Mouse (Mus musculus): ENCODE results near the gene Tgfb1.

The Tgfb1 gene

DNA sequence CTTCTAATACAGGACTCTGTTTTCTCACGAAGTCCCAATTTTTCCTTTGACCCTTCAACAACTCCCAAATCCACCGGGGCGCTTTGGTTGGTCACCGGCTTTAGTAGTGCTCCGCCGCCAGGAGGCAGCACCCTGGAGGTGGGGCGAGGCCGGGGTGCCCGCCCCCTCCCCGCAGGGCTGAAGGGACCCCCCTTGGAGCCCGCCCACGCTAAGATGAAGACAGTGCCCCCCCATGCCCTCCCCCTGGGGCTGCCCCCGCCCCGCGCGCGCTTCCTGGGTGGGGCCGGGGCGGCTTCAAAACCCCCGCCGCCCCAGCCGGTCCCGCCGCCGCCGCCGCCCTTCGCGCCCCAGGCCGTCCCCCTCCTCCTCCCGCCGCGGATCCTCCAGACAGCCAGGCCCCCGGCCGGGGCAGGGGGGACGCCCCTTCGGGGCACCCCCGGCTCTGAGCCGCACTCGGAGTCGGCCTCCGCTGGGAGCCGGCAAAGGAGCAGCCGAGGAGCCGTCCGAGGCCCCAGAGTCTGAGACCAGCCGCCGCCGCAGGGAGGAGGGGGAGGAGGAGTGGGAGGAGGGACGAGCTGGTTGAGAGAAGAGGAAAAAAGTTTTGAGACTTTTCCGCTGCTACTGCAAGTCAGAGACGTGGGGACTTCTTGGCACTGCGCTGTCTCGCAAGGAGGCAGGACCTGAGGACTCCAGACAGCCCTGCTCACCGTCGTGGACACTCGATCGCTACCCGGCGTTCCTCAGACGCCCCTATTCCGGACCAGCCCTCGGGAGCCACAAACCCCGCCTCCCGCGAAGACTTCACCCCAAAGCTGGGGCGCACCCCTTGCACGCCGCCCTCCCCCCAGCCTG is at the start of gene Tgfb1:
Gene Tgfb1, plus strand, starts transcription at position 323 of the 852 bp plus-strand sequence.
- DNase-seq = peak in 1 of 2 experiments; percentile 55

DNA sequence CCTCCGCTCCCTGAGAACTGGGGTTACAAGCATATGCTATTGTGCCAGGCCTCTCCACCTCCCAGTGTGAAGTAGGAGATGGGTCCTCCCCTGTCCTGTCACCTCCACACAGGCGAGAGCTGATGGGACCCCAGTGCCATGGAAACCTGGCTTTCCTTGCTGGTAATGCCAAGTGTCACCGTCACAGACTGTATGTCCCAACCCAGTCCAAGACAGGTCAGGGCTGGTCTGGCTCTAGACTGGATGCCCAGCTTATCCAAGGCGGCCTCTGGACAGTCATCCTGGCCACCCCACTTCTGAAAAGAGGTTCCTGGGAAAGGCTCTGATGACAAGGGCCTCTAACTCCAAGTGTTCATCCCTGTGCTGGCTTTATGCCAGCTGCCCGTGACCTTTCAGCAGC is 49.7 kb upstream of the Tgfb1 start:
- no peak for DNase-seq

DNA sequence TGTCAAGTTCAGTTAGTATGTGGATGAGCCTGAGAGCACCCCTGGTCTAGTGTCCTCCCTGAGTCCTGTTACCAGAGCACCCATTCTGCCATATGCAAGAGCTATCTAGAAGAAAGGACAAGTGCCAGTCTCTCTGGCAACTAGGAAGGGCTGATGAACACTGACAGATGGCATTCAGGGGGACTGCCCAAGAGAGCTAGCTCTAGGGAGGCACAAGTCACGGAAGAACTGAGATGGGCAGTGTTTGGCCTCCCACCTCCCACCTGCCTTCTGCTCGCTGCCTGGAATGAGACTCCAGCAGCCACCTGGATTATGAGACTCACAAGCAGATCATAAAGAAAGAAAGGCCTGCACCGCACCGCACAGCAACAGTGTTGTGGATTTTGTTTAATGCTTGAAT is 47.0 kb upstream of the Tgfb1 start:
- DNase-seq = peak; percentile 74

DNA sequence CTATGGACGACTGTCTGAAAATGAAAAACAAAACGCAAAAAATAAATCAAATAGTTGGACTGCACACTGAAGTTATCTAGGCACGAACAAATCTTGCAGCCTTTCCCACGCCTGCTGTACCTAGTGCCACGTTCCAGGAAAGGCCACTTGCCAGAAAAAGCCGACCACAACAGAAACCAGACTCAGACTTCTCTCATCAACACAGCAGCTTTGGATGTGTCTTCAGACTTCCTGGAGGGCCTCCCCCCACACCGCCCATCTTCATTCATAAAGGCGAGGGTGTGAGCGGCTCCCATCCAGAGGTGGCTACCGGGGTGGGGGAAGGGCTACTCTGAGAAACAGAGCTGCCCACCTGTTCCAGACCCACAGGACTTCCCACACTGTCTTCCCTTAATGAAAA is 42.7 kb upstream of the Tgfb1 start:
- no peak for DNase-seq

DNA sequence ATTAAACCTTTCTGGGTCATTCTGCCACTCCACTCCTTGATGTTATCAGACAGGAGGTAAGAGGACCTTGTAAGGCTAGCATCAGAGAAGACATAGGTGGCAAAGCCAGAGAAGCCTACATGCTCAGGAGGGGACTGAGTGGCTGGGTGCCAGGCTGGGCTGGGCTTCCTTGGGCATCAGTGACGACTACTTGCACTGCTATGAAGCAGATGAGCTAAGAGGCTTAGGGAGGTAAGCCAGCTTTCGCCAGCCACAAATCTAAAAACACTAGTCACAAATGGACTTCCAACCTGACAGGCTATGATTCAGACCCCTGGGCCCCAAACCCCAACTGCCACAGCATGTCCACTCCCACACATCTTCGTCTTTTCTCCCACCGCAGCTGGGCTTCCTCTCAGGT is 42.2 kb upstream of the Tgfb1 start:
- DNase-seq = peak in 1 of 2 experiments; percentile 61

DNA sequence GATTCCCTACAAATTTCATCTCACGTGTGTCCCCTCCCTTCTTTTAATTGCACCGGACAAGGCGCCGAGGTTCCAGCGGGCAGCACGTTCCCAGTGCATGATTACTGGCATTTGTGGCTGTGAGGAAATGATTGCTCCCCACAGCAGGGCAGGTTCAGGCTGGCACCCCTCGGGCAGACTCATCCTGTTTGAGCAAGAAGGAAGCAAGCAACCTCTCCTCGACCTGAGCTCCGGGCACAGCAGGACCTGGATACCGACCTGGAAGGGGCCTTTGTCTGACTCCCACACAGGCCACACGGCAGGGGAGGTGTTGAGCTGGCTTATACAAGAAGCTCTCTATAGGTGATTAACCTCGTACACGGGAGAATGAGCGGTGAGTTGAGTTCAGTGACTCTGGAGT is 41.7 kb upstream of the Tgfb1 start:
- peak in 1 of 2 experiments; percentile 44 for DNase-seq

DNA sequence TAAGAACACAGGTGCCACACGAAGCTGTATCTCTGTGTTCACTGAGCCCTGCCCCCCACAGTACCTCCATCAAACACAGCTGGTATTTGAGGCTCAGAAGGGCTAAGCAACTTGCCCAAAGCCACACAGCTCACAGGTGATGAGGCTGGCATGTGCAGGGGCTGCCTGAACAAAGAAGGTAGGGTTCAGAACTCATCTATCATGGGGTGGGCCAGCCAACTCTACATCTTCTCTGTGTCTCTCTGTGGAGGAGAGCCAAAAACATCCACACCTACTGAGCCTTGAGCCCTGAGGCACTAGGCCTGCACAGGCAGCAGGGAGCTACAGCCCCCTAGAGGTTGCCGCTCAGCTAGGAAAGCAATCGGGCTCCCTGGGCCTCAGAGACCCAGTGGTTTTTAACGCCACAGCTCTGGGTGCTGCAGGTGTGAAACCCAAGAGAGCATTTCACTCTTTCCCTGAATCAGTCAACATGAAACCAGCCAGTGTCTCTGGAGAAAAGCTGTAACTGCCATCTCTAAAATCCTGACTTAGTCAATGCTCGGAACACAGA is 39.2 kb upstream of the Tgfb1 start:
- no peak for DNase-seq

DNA sequence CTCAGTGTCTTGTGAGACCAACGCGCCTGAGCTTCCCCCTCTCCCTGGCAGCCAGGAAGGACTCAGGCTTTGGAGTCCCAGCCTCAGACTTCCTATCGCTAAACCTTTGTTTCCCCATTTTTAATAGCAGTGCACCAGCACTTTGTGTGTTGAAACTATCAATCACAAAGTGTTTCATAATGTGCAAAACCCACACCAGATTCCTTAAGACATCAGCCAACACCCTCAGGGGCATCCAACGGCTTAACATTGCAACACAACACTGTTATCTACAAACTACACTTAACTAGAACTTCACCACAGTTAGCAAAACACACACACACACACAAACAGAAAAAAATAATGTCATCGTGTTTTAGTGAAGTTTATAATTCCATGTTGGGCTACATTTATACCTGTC is 37.0 kb upstream of the Tgfb1 start:
- no peak for DNase-seq

DNA sequence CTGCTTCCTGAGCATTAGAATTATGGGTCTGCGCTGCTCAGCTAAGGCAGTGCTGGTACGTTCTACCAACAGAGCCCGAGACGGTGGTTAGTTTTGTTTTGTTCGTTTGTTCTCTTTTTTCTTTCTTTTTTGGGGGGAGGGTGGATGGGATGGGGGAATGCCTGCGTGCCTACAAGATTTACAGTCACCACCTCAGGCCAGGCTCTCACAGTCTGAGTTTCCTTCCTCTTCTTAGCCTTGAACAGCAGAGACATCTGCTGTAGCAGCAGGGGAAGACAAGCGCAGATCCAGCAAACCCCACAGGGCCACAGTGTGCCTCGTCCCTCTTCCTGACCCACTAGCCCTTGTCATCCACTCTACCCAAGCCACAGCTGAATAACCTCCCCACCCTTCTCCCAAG is 35.5 kb upstream of the Tgfb1 start:
- peak; percentile 47 to 51 for DNase-seq

DNA sequence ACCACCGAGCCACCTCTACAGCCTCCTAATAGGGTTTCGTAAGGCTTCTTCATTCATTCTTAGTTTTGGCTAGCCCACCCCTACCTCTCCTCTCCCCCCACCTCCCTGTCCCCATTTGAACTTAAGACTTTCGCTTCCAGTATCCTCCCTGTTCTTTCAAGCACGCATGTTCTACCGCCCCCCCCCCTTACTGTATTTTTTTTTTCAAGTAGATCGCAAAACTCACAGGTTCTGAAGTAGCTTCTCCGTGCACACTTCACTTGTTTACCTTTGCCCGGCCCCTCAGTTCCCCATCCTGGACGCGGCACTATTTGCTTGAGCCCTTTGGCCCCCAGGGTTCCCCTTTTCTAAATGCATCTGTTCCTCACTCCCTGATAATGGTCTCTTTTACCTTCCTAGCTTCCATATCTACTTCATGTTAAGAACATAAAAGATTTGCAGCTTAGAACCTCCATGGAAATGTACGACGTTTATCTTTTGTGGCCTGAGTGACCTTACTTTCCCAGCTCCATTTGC is 34.5 kb upstream of the Tgfb1 start:
- no peak for DNase-seq

DNA sequence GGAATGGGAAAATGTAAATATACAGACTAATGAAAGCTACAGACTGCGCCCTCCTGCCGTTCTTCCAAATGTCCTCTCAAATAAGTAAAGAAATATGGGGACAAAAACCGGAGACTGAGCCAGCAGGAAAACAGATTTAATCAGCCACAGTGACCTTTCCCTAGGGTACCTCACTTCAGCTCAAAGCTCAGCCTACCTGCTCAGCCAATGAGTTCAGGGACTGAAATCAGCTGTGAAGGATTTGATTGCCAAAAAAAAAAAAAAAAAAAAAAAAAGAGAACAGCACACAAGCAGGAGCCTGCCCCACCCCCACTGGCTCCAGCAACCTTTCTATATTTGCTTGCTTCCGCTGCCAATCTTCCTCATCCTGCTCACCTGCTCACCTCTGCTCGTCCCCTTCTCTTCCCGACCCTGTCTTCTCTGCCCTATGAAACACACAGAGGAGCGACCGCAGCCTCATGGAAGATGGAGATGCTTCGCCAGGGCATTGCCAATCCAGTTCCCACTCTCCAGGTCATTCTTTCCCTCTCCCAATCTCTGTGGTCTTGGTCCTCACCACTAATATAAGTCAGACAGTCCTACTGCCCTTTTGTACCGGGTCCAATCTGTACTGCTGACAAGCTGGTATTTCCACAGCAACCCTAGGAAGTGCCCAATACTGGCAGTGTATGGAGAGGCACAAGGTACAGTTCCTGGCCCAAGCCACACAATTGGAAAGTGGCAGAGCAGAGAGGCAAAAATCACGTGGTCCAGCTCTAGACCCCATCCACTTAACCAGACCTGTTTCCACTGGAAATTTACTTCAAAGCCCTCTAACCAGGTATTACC is 31.0 kb upstream of the Tgfb1 start:
- peak; percentile 79 to 86 for DNase-seq

DNA sequence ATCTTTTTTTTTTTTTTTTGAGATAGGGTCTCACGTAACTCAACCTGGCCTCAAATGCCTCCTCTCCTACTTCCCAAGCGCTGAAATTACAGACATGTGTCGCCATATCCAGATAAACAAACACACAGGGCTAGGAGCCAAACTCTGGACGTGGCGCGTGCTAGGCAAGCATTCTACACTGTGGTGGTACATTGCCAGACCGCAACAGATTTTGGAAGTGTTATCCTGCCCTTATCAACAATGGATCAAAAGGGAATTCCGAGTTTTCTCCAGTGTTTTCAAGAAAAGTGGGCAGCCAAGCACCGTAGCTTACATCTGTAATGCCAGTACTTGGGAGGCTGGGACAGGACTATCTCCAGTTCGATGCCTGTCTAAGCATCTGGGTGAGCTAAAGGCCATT is 29.0 kb upstream of the Tgfb1 start:
- DNase-seq = no peak

DNA sequence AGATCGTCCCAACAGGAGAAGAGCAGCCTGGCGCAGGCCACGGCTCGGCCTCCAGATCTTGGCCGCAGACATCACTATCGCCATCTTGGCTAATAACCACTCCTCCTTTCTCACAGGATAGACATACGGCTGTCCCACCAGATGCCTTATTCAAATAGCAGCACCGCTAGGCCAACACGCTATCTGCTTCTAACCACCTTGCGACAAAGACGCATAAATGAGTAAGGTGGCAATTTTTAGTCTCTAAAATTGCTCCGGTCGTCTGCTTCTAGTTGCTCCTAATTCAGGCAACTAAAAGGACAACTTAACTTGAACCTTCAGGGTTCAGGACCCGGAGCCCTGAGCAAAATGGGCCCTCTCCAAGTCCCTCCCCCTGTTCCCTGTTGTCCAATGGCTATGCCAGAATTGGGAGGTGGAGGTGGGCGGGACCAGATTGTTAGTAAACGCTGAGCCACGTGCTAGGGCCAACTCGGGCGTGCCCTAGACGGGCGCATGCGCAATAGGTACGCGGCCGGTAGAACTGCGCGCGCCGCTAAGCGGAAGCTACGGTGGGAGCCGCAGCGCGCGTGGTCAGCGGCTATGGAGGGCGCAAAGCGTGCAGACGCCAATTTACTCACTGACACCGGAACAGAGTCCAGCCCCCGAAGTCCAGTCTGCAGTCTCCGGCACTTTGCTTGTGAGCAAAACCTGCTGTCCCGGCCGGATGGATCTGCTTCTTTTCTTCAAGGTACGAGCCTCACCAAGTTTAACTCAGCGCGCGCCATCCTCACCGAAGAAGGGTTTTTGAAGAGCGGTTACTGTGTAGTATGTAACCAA is 27.9 kb upstream of the Tgfb1 start, which contains the start of the genes Bckdha and Exosc5:
Gene Bckdha, minus strand, starts transcription at position 325 of the 816 bp plus-strand sequence.
Gene Exosc5, plus strand, starts transcription at position 508 of the 816 bp plus-strand sequence.
- peak; percentile 99 for DNase-seq

DNA sequence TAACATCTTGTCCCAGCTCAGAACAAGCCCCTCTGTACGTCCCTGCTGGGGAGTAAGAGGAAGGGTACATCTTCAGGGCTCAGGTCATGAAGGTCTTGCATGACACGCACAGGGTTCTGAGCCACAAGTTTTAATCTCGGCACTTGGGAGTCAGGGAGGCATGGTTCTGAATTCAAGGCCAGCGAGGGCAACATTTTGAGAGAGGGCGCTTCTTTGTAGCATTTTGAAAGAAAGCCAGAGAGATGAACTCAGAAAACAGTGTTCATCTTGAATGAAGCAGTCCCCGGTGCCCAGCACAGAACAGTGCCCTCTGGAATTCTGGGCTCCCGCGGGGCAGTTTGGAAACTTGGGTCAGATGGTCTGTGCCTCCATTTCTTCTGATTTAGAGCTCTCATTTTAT is 20.4 kb upstream of the Tgfb1 start:
- DNase-seq = no peak

DNA sequence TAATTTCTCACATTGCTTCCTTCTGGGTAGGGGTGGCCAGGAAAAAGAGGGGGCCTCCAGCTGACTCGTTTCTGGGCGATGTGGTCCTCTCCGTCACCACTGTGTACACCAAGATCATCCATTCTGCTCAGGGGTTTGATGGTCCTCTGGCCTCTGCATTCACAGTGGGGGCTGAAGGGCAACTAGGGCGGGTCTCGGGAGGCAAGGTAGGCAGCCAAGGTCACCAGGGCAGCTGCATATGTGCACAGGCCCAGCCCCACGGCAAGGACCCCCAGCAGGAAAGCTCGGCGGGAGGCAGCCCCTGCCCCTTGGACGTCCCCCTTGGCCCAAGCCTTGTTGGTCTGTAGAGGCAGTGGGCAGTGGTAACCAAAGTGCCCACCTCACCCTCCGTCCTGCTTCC is 17.6 kb upstream of the Tgfb1 start:
- DNase-seq = no peak

DNA sequence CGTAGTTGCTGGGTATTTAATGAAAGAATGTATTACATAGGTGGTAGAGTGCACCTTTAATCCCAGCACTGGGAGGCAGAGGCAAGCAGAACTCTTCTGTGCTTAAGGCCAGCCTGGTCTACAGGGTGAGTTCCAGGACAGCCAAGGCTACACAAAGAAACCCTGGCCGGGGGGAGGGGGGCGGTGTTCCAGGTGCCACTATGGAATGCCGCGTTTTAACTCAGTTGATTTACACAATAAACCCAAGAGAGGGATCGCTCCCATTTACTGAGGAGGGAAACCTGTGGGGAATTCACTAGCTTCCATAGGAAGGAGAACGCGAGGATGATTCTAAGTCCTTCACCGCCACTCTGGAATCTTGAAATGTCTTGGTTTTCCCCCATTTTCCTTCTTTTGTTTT is 17.2 kb upstream of the Tgfb1 start:
- no peak for DNase-seq

DNA sequence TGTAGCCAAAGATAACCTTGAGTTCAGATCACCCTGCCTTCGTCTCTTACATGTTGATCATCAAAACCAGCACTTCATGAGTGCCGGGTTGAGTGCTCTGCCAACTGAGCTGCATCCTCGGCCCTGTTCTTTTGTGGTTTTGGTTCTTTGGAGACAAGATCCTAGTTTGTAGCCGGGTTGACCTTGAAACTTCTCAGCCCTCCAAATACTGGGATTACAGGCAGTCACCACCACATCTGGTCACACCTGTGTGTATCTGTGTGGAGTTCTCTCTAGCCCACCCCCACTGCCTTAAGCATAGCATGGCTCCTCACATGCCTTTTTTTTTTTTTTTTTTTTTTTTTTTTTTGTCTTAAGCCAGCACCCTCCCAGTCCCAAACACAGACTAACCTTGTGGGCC is 16.7 kb upstream of the Tgfb1 start:
- DNase-seq = no peak

DNA sequence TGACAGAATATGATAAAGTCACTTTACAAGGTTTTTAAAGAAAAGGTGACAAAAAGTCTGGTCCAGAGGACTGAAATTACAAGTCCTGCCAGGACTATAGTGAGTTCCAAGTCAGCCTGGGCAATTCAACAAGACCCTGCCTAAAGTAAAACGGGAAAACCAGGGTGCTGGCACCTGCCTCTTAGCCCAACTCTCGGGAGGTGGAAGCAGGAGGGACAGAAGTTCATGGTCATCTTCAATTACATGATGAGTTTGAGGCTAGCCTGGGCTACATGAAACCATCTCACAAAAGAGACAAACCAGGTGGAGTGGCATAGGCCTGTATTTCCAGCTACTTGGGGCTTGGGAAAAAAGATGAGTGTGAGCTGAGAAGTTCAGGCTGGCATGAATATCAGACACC is 15.1 kb upstream of the Tgfb1 start:
- no peak for DNase-seq

DNA sequence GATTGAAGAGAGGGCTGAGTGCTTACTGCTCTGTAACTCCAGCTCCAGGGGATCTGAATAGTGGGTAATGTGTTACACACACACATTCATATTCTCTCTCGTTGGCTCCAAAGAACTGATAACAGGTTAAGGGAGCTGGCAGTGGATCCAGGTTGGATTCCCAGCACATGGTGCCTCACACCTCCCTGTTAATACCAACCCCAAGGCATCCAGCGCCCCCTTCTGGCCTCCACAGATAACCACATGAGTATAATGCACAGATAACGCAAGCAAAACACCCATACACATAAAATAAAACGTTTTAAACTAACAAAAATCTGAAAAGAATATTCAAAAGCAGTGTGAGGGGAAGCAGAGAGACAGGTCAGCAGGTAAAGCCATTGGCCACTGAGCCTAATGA is 14.4 kb upstream of the Tgfb1 start:
- no peak for DNase-seq

DNA sequence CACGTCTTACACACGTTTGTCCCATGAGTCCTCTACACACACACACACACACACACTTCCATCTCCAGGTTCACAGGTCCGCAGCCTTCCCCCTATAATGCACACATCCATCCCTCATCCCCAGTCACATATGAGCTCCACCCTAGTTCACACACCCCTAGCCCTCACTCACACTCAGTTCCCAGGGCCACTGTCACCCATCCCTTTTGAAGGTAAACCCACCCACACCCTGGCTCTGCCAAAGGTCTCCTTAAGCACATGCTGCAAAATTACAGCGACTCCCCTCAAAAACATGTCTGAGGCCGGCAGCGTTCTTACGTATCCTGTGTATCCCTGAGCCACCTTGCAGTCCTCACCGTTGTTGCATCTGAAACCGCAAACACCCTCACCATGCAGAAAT is 12.5 kb upstream of the Tgfb1 start:
- DNase-seq = no peak

DNA sequence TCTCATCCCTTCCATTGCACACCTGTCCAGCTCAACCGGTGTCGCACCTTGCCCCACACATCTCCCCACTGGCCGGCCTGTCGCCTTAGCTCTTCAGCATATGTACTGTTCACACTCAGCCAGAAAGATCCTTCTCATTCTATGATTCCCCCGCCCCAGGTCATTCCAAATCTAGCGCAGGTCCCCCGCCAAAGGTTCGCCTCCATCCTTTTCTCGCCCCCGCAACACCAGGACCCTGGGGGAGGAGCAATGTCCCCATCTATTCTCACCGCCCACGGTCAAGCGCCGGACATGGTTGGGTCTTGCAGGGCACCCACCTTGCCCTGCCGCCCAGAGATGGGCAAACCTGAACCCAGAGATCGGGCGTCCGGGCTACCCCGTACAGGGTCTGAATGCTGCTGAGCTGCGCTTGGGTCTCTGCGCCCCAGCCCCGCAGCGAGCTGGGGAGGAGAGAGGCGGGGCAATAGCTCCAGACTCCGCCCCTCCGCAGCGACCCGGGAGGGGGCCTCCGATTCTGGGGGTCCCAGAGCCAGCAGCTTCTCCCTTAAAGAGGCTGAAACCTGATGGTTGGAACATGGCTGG is 12.0 kb upstream of the Tgfb1 start, which contains the start of gene Tmem91:
Gene Tmem91, minus strand, starts transcription at position 448 of the 582 bp plus-strand sequence.
- peak in 1 of 2 experiments; percentile 32 for DNase-seq

DNA sequence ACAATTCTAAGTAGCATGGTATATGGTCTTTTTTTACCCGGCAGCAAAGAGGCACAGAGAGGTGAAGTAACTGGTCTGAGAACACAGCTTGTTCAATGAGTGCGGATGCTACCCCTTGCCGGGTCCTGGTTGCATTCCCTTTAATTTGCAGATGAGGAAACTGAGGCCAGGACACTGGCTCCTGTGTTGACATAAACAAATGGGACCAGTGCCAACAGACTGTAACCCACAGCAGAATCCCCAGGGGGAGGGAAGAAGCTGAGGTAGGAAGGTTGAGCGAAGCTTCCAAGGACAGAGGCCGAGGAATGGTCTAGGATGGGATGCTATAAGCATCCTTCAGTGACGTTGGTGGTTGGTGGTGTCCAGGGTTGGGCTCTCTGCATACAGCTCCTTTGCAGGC is 11.4 kb upstream of the Tgfb1 start:
- DNase-seq = no peak
